10 mouse cellular contexts compared by ENCODE assay signal in the genomic region with DNA sequence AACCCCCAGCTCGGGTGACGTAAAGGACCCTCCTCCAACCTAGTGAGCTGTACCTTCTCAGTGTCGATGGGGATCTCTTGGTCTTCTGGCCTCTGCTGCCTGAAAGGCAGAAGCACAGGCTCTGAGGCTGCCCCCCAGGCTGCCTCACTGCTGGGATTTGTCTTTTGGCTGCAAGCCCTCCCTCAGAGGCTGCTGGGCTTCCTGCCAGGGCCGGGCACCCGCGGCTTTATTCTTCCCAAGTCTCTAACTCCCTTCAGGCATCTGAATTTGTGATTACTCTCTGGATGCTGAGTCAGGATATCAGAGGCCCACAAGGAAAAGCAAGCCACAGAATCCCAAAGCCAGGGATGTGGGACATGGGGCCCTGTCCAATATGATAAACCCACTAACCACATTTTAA. TPM values are rescaled to one million over a fixed set of nuclear protein-coding genes. Genes with fewer than 3 reads are reported as not detected.
DNase-seq lines count a peak whose midpoint lies in the region; ATAC-seq lines count a peak whose summit lies in the region.
"Had no signal": no experiment of that assay in that cellular context is flagged by ENCODE, and none has a peak within 500 bp of the region (broad histone marks: within the 10 kb centered on the region; RNA-seq: fewer than 3 reads in every experiment).

No protein-coding gene starts in this region.

- H3K9me3 ChIP-seq in forebrain, embryonic 12.5 days, result no peaks in the 10 kb centered on the region
- H3K9me3 ChIP-seq in forebrain, embryonic 10.5 days, result no peaks in the 10 kb centered on the region

- H3K4me2 ChIP-seq in forebrain, embryonic 12.5 days, result no peak overlapping the region

- no peak overlapping the region for H3K4me3 ChIP-seq in forebrain, embryonic 12.5 days (replicated peaks)
- H3K4me3 ChIP-seq in forebrain, embryonic 10.5 days, result no peak overlapping the region

- WGBS in forebrain, embryonic 12.5 days, result 18% methylated on average over 6 of the region's 6 CpGs
- WGBS in forebrain, embryonic 10.5 days, result 33% methylated on average over 6 of the region's 6 CpGs

- H3K36me3 ChIP-seq in forebrain, embryonic 12.5 days (replicated peaks), result no peaks in the 10 kb centered on the region
- no peaks in the 10 kb centered on the region for H3K36me3 ChIP-seq in forebrain, embryonic 10.5 days (replicated peaks)

- peaks cover 51% of the 10 kb centered on the region for H3K27me3 ChIP-seq in forebrain, embryonic 12.5 days
- peaks cover 63% of the 10 kb centered on the region for H3K27me3 ChIP-seq in forebrain, embryonic 10.5 days (ENCODE audit: poor library complexity, severe bottlenecking)

- H3K27ac ChIP-seq in forebrain, embryonic 12.5 days, result peak overlapping the region; percentile 31; the same call in 1 of the 2 replicates
- H3K27ac ChIP-seq in forebrain, embryonic 10.5 days, result no peak overlapping the region
- H3K27ac ChIP-seq: liver, embryonic 14.5 days had no signal

- H3K4me1 ChIP-seq in forebrain, embryonic 12.5 days, result peaks cover 27% of the 10 kb centered on the region
- peaks cover 25% of the 10 kb centered on the region for H3K4me1 ChIP-seq in forebrain, embryonic 10.5 days

- DNase-seq in forebrain, embryonic 10.5 days (ENCODE audit: extremely low spot score, low spot score), result no peak
- DNase-seq in retina, postnatal 1 day, result peak; percentile 76
- no peak for DNase-seq in retina, embryonic 14.5 days (ENCODE audit: low spot score)
- DNase-seq in frontal cortex, postnatal 25 days (ENCODE audit: low spot score in 2 of 2), result peak; percentile 52 to 62
- peak; percentile 77 to 90 for DNase-seq in left cerebral cortex, adult 18-20 months (ENCODE audit: low spot score in 2 of 2)
- DNase-seq in right cerebral cortex, postnatal 10 days (ENCODE audit: low spot score in 2 of 2), result peak; percentile 90 to 91

- peak; percentile 51; the same call in 1 of the 2 replicates for ATAC-seq in forebrain, embryonic 12.5 days (ENCODE audit: low FRiP score)
- ATAC-seq in inflammation-experienced regulatory T-cells, adult 6 months, result no peak

- no peak overlapping the region for H3K9ac ChIP-seq in forebrain, embryonic 12.5 days
- H3K9ac ChIP-seq: liver, embryonic 14.5 days had no signal

RNA-seq across cellular contexts. Expression of gene 1700023F06Rik, which starts 6.7 kb away (rescaled TPM):
- polyA plus RNA-seq in forebrain, embryonic 12.5 days (2016; fragmentation: Nextera tagmentation; extraction: Ambion mirVana), result 0.33 and 0.64 TPM in 2 replicates
- 0.21 and 0.32 TPM in 2 replicates for polyA plus RNA-seq in forebrain, embryonic 10.5 days (2016; fragmentation: Nextera tagmentation; extraction: Ambion mirVana)
- 1 to 10 TPM; 1.8 to 2.0 TPM for total RNA-seq in left cerebral cortex, adult 18-20 months (2021)
- polyA plus RNA-seq in inflammation-experienced regulatory T-cells, adult 6 months (2017; shearing (Covaris generic)), result not detected
- polyA plus RNA-seq: liver, embryonic 14.5 days had no signal

RNA-seq across cellular contexts. Expression of gene Spata32, which starts 16.6 kb away (rescaled TPM):
- not detected in 2 replicates for polyA plus RNA-seq in forebrain, embryonic 12.5 days (2016; fragmentation: Nextera tagmentation; extraction: Ambion mirVana)
- not detected in 2 replicates for polyA plus RNA-seq in forebrain, embryonic 10.5 days (2016; fragmentation: Nextera tagmentation; extraction: Ambion mirVana)
- 1 to 10 TPM; 1.5 to 1.8 TPM for total RNA-seq in left cerebral cortex, adult 18-20 months (2021)
- polyA plus RNA-seq in inflammation-experienced regulatory T-cells, adult 6 months (2017; shearing (Covaris generic)), result not detected
- polyA plus RNA-seq: embryonic facial prominence, embryonic 11.5 days; liver, embryonic 14.5 days had no signal

RNA-seq across cellular contexts. Expression of gene Fmnl1, which starts 30.8 kb away (rescaled TPM):
- 1.1 TPM in 2 replicates for polyA plus RNA-seq in forebrain, embryonic 12.5 days (2016; fragmentation: Nextera tagmentation; extraction: Ambion mirVana)
- polyA plus RNA-seq in forebrain, embryonic 10.5 days (2016; fragmentation: Nextera tagmentation; extraction: Ambion mirVana), result 0.47 and 0.81 TPM in 2 replicates
- total RNA-seq in left cerebral cortex, adult 18-20 months (2021), result 100 to 1,000 TPM; 169 to 206 TPM
- polyA plus RNA-seq in inflammation-experienced regulatory T-cells, adult 6 months (2017; shearing (Covaris generic)), result 10 to 100 TPM; 52.9 to 64.4 (median 60.6) TPM

Comparison
In these comparisons a context has a peak if more than half of its experiments do, and no peak if none do; other contexts are left out.
1. DNase-seq: peak in retina, postnatal 1 day (single experiment), frontal cortex, postnatal 25 days (2 of 2), left cerebral cortex, adult 18-20 months (2 of 2) and right cerebral cortex, postnatal 10 days (2 of 2); none in forebrain, embryonic 10.5 days (single experiment) and retina, embryonic 14.5 days (single experiment).
2. RNA of gene Fmnl1, which starts 30.8 kb away (polyA plus RNA-seq): 52.9 to 64.4 TPM in inflammation-experienced regulatory T-cells, adult 6 months; 1.1 TPM in forebrain, embryonic 12.5 days and 0.47 to 0.81 TPM in forebrain, embryonic 10.5 days; every median in the first group is over 10 times any median in the second.